Mouse (Mus musculus) kidney, adult 2 months (tissue): ENCODE results near the gene Trim27.

Experiments used
- CTCF ChIP-seq: fragments of 200-500 bp; conservative IDR thresholded peaks from 2 replicates; pipeline ENCODE4 v1.5.1; 2011; ENCODE audit warnings: low read depth, mild to moderate bottlenecking, control low read depth, low read length, moderate library complexity, mixed read lengths; ENCODE audit not compliant: insufficient read depth, insufficient read length
- POLR2A ChIP-seq: fragments of 200-500 bp; IDR thresholded peaks from one replicate; pipeline ENCODE4 v1.6.1; 2011; ENCODE audit warnings: low read depth, low read length, control low read depth

GRCm38 (mm10) chr13:21155888-21156287 lies 23.4 kb upstream of the Trim27 start:
- TF ChIP-seq CTCF (no peak), POLR2A (no peak)
